Mouse (Mus musculus) adrenal gland, adult 2 months (tissue): Measurements from ENCODE around the gene Cirbp. TPM values are rescaled to one million over a fixed set of nuclear protein-coding genes. Genes with fewer than 3 reads are reported as not detected.
A peak's percentile ranks its signal among the peaks of the same experiment; 100 is the strongest.

Source experiments
- DNase-seq: peaks from one replicate; pipeline ENCODE4 v3.0.0; 2021
- long read RNA-seq: library from polyadenylated mRNA; stranded (forward); transcript quantifications from one replicate; pipeline ENCODE4 v2.0.0, GENCODE M21; 2021
- polyA plus RNA-seq: library from polyadenylated mRNA; depleted of rRNA; stranded (reverse); fragments of >200 nt; gene quantifications from 2 replicates; pipeline ENCODE4 v1.2.3, GENCODE M21; 2012; rRNA removed
- total RNA-seq, 2 experiments: library from RNA; stranded (reverse); gene quantifications; 2 replicates each; pipeline ENCODE4 v1.2.3; 2021

Cirbp gene
- total RNA-seq (10 to 100 TPM; 30.6 to 77.0 TPM), polyA plus RNA-seq (108 and 152 TPM in 2 replicates)
- long read RNA-seq, transcript Cirbp-204 (6 exons, 912 nt): minor isoform, 6 of 96 reads
- long read RNA-seq, transcript Cirbp-202 (7 exons, 1,321 nt): major isoform, 75 of 96 reads
- long read RNA-seq, partial matches to known transcripts: 0 of 96 reads
- long read RNA-seq, other reads (novel, unspliced or antisense): 13 of 96 reads

DNA sequence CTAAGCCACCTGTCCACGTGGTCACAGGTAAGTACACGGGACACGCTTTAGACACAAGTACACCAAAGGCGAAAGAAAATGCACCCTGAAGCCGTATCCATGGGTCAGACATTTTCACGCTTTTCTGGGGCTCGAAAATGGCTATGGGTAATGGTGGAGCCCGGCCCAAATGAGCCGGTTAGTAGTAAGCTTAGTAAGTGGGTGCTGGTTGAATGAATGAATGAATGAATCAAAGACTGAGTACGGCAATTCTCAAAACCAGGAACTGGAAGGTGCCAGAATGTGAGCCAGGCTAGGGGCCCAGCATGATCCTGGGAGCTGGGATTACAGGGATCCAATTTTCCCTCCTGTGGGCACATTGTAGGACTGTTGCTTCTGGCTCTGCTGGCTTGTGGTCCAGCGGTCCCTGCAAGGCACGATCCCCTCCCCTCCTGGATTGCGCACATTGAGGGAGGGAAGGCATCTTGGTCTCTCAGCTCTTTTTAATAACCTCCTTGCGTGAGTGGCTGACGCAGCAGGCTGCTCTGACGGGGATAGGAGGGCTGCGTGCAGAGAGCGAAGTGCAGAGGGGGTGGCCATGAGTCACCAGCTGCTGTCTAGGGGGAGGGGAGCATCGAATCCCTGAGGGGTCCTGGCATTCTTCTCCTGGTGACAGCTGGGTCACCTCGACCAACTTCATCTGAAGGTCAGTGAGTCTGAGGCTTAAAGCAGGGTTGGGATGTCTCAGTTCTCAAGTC lies at the start of gene Cirbp:
Gene Cirbp (plus strand): TSS at position 594 of the 737 bp plus-strand sequence.
- peak; percentile 81 for DNase-seq

DNA sequence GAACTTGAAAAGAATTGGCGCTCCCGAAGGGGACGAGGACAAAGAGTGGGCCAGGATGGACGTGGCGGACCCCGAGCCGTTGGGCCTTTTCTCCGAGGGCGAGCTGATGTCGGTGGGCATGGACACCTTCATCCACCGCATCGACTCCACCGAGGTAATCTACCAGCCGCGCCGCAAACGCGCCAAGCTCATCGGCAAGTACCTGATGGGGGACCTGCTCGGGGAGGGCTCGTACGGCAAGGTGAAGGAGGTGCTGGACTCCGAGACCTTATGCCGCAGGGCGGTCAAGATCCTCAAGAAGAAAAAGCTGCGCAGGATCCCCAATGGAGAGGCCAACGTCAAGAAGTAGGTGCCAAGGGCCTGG lies 49.2 kb upstream of the Cirbp start:
- DNase-seq: no peak

DNA sequence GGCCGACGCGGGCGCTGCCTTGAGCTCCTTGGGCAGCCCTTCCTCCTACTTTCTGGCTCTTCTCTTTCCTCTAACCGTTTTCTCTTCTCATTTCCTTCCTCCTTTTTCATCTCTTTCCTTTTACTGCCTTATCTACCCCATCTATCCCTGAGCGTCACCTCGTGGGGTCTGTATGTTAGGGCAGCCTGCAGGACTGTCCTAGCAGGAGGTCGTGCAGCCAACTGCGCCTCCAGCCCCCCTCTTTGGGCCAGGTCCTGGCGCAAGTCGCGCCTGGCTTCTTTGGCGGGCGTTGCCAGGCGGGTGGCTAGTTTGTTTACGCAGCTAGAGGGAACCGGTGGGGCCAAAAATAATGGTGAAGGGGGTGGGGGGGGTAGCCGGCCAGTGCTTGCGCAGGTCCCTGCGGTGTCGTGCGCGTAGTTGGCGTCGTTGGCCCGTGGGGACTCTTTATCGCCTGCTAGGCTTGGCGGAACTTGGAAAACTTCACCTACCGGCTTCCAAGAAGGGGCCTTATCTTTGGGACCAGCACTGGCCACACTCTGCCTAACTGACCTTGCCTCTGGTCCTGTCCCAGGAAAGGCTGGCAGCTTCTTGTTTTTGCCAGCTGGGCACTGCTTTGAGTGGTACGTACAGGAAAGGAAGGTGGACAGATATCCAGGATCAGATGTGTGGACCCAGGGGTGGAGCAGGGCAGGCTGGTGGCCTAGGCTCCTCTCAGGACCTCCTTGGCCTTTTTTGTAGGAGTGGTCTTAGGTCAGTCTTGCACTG lies 48.7 kb upstream of the Cirbp start:
- DNase-seq: peak; percentile 73

GRCm38 (mm10) chr10:80117736-80118135 lies 48.0 kb upstream of the Cirbp start:
- no peak for DNase-seq

- peak; percentile 29 for DNase-seq
Measured at GRCm38 (mm10) chr10:80118552-80118951, 47.2 kb upstream of the Cirbp start.

DNA sequence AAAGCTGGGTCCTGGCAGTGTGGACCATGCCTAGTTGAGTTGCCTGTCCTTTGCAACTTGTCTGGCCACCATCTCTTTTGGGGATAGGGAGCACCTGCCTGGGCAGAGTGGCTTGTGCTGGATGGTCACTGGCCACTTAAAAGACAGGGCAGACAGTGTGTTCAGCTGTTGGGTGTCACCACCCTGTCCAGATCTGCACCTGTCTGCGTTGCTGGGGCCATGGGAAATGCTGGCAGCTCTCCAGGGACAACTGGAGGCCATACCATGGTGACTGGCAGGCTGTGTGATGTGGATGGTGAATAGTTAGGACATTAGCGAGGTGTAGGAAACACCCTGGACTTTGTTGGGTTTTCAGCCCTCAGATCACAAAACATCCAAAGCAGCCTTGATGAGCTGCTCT lies 45.6 kb upstream of the Cirbp start:
- DNase-seq: peak; percentile 22

- DNase-seq: no peak
Measured at GRCm38 (mm10) chr10:80121639-80122038, 44.1 kb upstream of the Cirbp start.

DNA sequence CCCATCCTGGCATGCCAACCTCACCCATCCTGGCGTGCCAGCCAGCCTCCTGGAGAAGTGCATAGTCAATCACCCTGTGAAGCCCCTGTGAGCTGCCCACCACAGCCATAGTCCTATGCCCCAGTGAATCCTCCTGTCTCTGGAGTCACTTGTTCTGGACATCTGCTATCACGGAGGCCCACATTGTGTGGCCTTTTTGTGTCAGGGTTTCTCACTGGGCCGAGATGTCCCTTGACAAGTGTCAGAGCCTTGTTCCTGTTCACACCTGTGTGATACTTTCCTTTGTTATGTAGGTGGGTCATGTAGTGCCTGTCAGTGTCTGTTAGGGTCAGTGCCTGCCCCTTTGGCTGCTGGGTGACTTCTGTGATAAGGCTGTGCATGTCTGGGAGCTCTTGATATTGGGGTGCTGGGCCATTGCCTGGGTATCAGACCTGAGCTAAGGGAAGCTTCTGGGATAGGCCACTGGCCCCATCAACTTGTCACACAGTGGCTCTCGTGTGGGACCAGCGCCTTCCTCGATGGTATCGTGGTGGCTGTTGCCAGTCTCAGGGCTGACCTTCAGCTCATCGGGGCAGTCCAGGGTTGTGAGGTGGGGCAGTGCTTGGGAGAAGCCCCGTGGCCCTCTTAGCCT lies 41.7 kb upstream of the Cirbp start:
- DNase-seq: no peak

GRCm38 (mm10) chr10:80127920-80128319 lies 37.9 kb upstream of the Cirbp start:
- DNase-seq: no peak

- DNase-seq: peak; percentile 26
Measured at GRCm38 (mm10) chr10:80129846-80130245, 35.9 kb upstream of the Cirbp start.

DNA sequence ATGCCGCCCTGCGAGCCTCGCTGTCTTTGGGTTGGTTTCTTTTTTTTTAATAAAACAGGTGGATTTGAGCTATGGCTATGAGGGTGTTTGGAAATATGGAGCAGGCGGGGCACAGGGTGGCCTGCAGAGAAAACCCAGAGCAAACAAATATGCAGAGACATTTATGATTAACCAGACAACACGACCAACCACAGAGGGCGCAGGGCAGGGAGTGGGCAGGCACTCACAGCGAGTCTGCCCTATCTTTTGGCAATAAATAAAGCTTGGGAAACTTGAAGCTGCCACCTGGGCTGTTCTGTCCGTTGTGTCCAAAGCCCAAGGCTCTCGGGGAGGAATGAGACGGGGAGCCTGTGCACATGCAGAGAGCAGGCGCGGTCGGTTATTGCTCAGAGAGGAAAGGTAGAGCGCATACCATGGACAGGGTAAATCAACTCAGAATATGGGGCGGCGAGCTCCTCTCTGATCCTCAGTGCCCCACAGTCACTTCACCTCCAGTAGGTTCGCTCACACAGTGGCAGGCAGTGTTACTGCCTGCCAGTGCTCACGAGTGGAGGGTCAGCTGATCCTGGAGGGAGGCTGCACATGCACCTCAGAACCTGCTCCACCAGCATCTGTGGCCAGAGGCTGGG lies 35.3 kb upstream of the Cirbp start:
- peak; percentile 20 for DNase-seq

DNA sequence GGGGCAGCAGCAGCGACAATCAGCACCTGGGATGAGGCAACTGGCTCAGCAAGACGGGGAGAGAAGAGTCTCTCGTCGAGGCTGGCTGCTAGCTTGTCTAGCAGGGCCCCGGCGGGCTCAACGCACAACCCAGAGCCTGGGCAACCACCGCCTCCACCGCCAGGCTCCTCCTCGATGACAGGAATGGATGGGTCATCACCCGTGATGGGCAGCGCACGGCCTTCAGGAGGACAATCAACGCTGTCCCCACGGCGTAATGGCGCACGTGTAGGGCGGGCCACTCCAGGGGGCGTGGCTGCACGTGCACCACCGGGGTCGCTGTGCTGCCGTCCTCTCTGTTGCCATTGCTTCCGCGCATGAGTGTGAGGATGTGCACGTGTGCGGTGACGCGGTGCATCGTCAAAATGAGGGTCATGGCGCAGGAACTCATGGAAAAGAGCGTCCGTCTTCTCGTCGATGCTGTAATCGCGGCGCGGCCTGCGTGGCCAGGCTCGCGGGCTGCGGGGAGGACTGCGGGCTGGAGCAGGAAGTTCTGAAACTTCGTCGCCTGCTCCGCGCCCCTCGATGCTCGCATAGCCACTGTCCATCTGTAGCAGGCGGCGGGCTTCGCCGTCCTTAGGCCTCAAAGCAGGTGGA lies 34.4 kb upstream of the Cirbp start:
- DNase-seq: peak; percentile 82

DNA sequence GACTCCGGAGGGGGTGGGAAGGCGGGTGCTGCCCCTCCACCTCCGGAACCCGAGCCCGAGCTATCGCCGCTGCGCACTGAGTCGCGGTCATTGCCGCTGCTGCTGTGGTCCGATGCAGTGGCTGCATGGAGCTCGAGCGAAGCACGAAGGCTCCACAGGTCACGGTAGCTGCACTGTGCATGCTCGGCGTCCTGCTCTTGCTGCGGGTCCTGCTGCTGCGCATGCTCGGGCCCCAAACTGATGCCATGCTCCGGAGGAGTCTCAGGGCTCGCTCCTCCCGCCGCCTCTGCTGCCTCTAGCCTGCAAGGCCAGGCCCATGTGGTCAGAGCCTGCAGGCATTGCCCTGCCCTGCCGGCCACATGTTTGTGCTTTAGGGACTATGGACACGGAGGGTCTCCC lies 33.8 kb upstream of the Cirbp start:
- peak; percentile 45 for DNase-seq

DNA sequence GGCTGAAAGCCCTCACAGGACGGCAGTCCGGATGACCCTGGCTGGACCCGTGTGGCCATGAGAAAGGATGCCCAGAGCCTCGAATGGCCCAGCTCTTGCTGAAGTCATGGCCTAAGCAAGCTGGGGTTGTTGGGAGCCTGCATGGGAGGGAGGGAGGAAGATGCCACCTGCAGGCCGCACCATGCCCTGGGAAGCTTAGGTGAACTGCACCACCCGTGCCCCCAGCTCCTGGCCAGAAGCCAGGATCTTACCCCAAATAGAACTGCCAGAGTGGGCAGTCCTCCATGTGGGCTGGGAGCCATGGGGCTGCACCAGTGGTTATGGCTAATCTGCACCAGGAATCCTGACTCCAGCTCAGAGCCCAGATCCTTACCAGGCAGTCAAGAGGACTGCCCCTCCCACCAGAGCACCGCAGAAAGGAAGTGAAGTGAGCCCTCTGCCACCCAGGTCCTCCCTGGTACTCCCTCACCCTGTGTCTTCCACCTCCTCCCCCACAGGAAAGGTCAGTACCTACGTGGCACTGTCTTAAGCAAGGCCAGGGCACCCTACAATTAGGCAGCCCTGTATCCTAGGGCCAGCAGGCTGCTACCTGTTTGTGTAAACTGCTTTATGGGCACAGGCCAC lies 32.4 kb upstream of the Cirbp start:
- peak; percentile 55 for DNase-seq

- peak; percentile 53 for DNase-seq
Measured at GRCm38 (mm10) chr10:80134421-80134820, 31.4 kb upstream of the Cirbp start.

- DNase-seq: no peak
Measured at GRCm38 (mm10) chr10:80135161-80135560, 30.6 kb upstream of the Cirbp start.

GRCm38 (mm10) chr10:80135641-80136040 lies 30.1 kb upstream of the Cirbp start:
- DNase-seq: peak; percentile 30

- DNase-seq: peak; percentile 59
Measured at GRCm38 (mm10) chr10:80136179-80136951, 29.4 kb upstream of the Cirbp start.

- DNase-seq: peak; percentile 59
Measured at GRCm38 (mm10) chr10:80136952-80137625, 28.7 kb upstream of the Cirbp start.
